13 mouse cellular contexts compared by ENCODE assay signal in the genomic region with DNA sequence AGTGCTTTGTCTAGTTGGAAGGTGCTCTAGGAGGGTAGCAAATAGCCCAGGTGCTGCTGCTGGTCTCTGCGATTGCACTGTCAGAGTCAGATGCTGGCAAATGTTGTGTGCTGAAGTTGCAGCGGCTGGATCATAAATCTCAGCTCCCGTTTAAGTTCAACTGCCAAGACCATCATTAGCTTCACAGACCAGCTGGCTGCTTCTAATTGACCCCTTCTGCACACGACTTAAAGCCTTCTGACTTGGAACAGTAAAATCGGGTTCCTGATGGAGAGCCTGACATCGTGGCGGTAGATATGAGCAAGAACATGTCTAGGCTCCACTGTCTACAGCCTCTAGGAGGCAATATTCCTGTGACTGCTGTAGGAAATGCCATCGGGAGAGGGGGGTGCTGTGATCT.
"Had no signal": no experiment of that assay in that cellular context is flagged by ENCODE, and none has a peak within 500 bp of the region (broad histone marks: within the 10 kb centered on the region; RNA-seq: fewer than 3 reads in every experiment).

No protein-coding gene starts in this region.

- H3K36me3 ChIP-seq: kidney, embryonic 15.5 days; liver, embryonic 15.5 days; lung, embryonic 15.5 days; midbrain, embryonic 10.5 days; neural tube, embryonic 15.5 days had no signal

- H3K9ac ChIP-seq: kidney, embryonic 15.5 days; liver, embryonic 15.5 days; lung, embryonic 15.5 days; neural tube, embryonic 15.5 days had no signal

- H3K27ac ChIP-seq: hindbrain, postnatal 0 days; kidney, embryonic 15.5 days; left cerebral cortex, adult 2 months; liver, embryonic 15.5 days; lung, embryonic 15.5 days; midbrain, embryonic 10.5 days; neural tube, embryonic 15.5 days; stomach, postnatal 0 days had no signal

- H3K4me3 ChIP-seq: kidney, embryonic 15.5 days; left cerebral cortex, adult 2 months; liver, embryonic 15.5 days; lung, embryonic 15.5 days; midbrain, embryonic 10.5 days; myocyte; neural tube, embryonic 15.5 days had no signal

- H3K4me1 ChIP-seq: kidney, embryonic 15.5 days; liver, embryonic 15.5 days; lung, embryonic 15.5 days; midbrain, embryonic 10.5 days; neural tube, embryonic 15.5 days had no signal

- DNase-seq: kidney, adult 18-20 months; midbrain, embryonic 14.5 days; thymus, postnatal 14 days had no signal

- H3K4me2 ChIP-seq: kidney, embryonic 15.5 days; liver, embryonic 11.5 days; liver, embryonic 15.5 days; lung, embryonic 15.5 days; neural tube, embryonic 15.5 days had no signal

- ATAC-seq: hindbrain, postnatal 0 days had no signal

- H3K27me3 ChIP-seq: kidney, embryonic 15.5 days; liver, embryonic 15.5 days; lung, embryonic 15.5 days; neural tube, embryonic 15.5 days had no signal

- H3K9me3 ChIP-seq: kidney, embryonic 15.5 days; liver, embryonic 15.5 days; lung, embryonic 15.5 days; midbrain, embryonic 10.5 days; neural tube, embryonic 15.5 days had no signal
